Mouse (Mus musculus) hindbrain, embryonic 16.5 days (tissue): Measurements from ENCODE around the gene Hist1h2bc. TPM values are rescaled to one million over a fixed set of nuclear protein-coding genes. Genes with fewer than 3 reads are reported as not detected.
"Not testable (repeated sequence)": the region's sequence is repeated elsewhere in the genome, so short reads cannot be mapped to it uniquely, and the experiment has no call there.

Source experiments
- ATAC-seq: fragments of 200-750 bp; cut with Nextera tagmentation; 2 replicates; pipeline ENCODE4 v1.8.0; 2017; ENCODE audit warnings: moderate TSS enrichment, moderate library complexity
- H3K27ac ChIP-seq: fragments of 300-500 bp; sonication (generic); 2 replicates; pipeline ENCODE4 v1.5.1; 2014; ENCODE audit warnings: low read depth, mild to moderate bottlenecking, control low read depth, low read length, moderate library complexity
- H3K27me3 ChIP-seq: fragments of 300-500 bp; sonication (generic); replicated peaks from 2 replicates; pipeline ENCODE4 v1.6.1; 2014; ENCODE audit warnings: low read length; ENCODE audit not compliant: control insufficient read depth, insufficient read depth
- H3K36me3 ChIP-seq: fragments of 300-500 bp; sonication (generic); 2 replicates; pipeline ENCODE4 v1.6.1; 2014; ENCODE audit warnings: mild to moderate bottlenecking, low read length, moderate library complexity, mixed read lengths; ENCODE audit not compliant: control insufficient read depth, insufficient read depth
- H3K4me1 ChIP-seq: fragments of 300-500 bp; sonication (generic); 2 replicates; pipeline ENCODE4 v1.6.1; 2014; ENCODE audit warnings: low read depth, low read length; ENCODE audit not compliant: control insufficient read depth, insufficient read depth
- H3K4me2 ChIP-seq: fragments of 300-500 bp; sonication (generic); 2 replicates; pipeline ENCODE4 v1.6.1; 2014; ENCODE audit warnings: mild to moderate bottlenecking, low read length, control low read depth, moderate library complexity
- H3K4me3 ChIP-seq: fragments of 300-500 bp; sonication (generic); 2 replicates; pipeline ENCODE4 v1.5.1; 2014; ENCODE audit warnings: mild to moderate bottlenecking, low read length, control low read depth, moderate library complexity
- H3K9ac ChIP-seq: fragments of 300-500 bp; sonication (generic); 2 replicates; pipeline ENCODE4 v1.6.1; 2014; ENCODE audit warnings: low read depth, mild to moderate bottlenecking, control low read depth, low read length, moderate library complexity
- H3K9me3 ChIP-seq: fragments of 300-500 bp; sonication (generic); 2 replicates; pipeline ENCODE4 v1.6.1; 2014; ENCODE audit warnings: mild to moderate bottlenecking, low read length, moderate library complexity; ENCODE audit not compliant: control insufficient read depth
- WGBS: fragments of 180-500 bp; shearing (Covaris S2); extraction: QIAGEN DNeasy Blood & Tissue Kit; methylation state at CpG from one replicate; pipeline ENCODE4 v1.1.7; 2014; 5-methylcytosine and 5-hydroxymethylcytosine counted together
- polyA plus RNA-seq: library from polyadenylated mRNA; unstranded; fragments of >200 nt; fragmentation: Nextera tagmentation; extraction: Ambion mirVana; gene quantifications from 2 replicates; pipeline ENCODE4 v1.2.1, GENCODE M21; 2015

Hist1h2bc gene
- 20.4 and 24.8 TPM in 2 replicates for polyA plus RNA-seq

- H3K27ac ChIP-seq = peak within 1 kb of the TSS; percentile 93
- no peaks in the 10 kb centered on the region for H3K27me3 ChIP-seq
- ATAC-seq = peak; percentile 100
- peak within 1 kb of the TSS; percentile 69 for H3K9ac ChIP-seq
- H3K4me3 ChIP-seq = peak within 1 kb of the TSS; percentile 51
- H3K9me3 ChIP-seq = no peaks in the 10 kb centered on the region
- H3K36me3 ChIP-seq = no peaks in the 10 kb centered on the region
- peaks cover 12% of the 10 kb centered on the region for H3K4me1 ChIP-seq
- WGBS = 0% methylated on average over 24 of the region's 32 CpGs
- H3K4me2 ChIP-seq = peak within 1 kb of the TSS; percentile 88
These were observed at the start of gene Hist1h2bc, which contains the start of gene Hist1h2ac for GRCm38 (mm10) chr13:23683755-23684281. Hist1h2bc (plus strand) TSS chr13:23684199. Hist1h2ac (minus strand) TSS chr13:23683948.

GRCm38 (mm10) chr13:23659636-23660366 is 24.2 kb upstream of the Hist1h2bc start:
- 71% methylated on average over 6 of the region's 6 CpGs for WGBS

GRCm38 (mm10) chr13:23662536-23662935 is 21.5 kb upstream of the Hist1h2bc start:
- Histone ChIP-seq H3K4me1 (no peaks in the 10 kb centered on the region), H3K27me3 (no peaks in the 10 kb centered on the region), H3K4me2 (no peak overlapping the region), H3K36me3 (no peaks in the 10 kb centered on the region), H3K9me3 (no peaks in the 10 kb centered on the region), H3K4me3 (no peak overlapping the region), H3K9ac (no peak overlapping the region), H3K27ac (no peak overlapping the region)
- no peak for ATAC-seq
- WGBS = 75% methylated on average over 3 of the region's 3 CpGs

More at GRCm38 (mm10) chr13:23659636-23660366, 24.2 kb upstream of the Hist1h2bc start:
- no peak for ATAC-seq
- no peaks in the 10 kb centered on the region for H3K9me3 ChIP-seq
- H3K36me3 ChIP-seq = no peaks in the 10 kb centered on the region
- no peak overlapping the region for H3K9ac ChIP-seq
- H3K27ac ChIP-seq = no peak overlapping the region
- H3K4me3 ChIP-seq = no peak overlapping the region
- no peak overlapping the region for H3K4me2 ChIP-seq
- no peaks in the 10 kb centered on the region for H3K27me3 ChIP-seq
- no peaks in the 10 kb centered on the region for H3K4me1 ChIP-seq

- 90% methylated on average over 6 of the region's 6 CpGs for WGBS
- no peak for ATAC-seq
- H3K27ac ChIP-seq = no peak overlapping the region
- no peaks in the 10 kb centered on the region for H3K27me3 ChIP-seq
- no peak overlapping the region for H3K4me3 ChIP-seq
- H3K36me3 ChIP-seq = no peaks in the 10 kb centered on the region
- no peak overlapping the region for H3K4me2 ChIP-seq
- H3K9ac ChIP-seq = no peak overlapping the region
- no peaks in the 10 kb centered on the region for H3K9me3 ChIP-seq
- H3K4me1 ChIP-seq = peaks cover 12% of the 10 kb centered on the region
These were observed 1.9 kb upstream of the Hist1h2bc start for GRCm38 (mm10) chr13:23681990-23682582.

GRCm38 (mm10) chr13:23682623-23682946 is 1.4 kb upstream of the Hist1h2bc start:
- Histone ChIP-seq H3K9me3 (no peaks in the 10 kb centered on the region), H3K27ac (no peak overlapping the region), H3K4me1 (peaks cover 12% of the 10 kb centered on the region), H3K4me3 (peak overlapping the region; percentile 42; the same call in 1 of the 2 replicates), H3K27me3 (no peaks in the 10 kb centered on the region), H3K36me3 (no peaks in the 10 kb centered on the region), H3K4me2 (peak overlapping the region; percentile 59), H3K9ac (no peak overlapping the region)
- 65% methylated on average over 1 of the region's 1 CpGs for WGBS
- no peak for ATAC-seq

- peak overlapping the region; percentile 42 for H3K4me3 ChIP-seq
- not testable (repeated sequence) for H3K9me3 ChIP-seq, H3K27me3 ChIP-seq, H3K9ac ChIP-seq, H3K36me3 ChIP-seq
- ATAC-seq = peak; percentile 1; the same call in 1 of the 2 replicates
- H3K4me1 ChIP-seq = peaks cover 12% of the 10 kb centered on the region
- WGBS = 14% methylated on average over 11 of the region's 30 CpGs
- H3K27ac ChIP-seq = peak overlapping the region; percentile 74
- peak overlapping the region; percentile 59 for H3K4me2 ChIP-seq
These were observed 848 bp upstream of the Hist1h2bc start for GRCm38 (mm10) chr13:23682947-23683754.

GRCm38 (mm10) chr13:23684295-23684945 is 421 bp downstream of the Hist1h2bc start:
- not testable (repeated sequence) for H3K27me3 ChIP-seq, H3K9me3 ChIP-seq, H3K36me3 ChIP-seq
- Histone ChIP-seq H3K4me1 (peaks cover 12% of the 10 kb centered on the region), H3K27ac (peak overlapping the region; percentile 93), H3K4me3 (peak overlapping the region; percentile 51), H3K9ac (peak overlapping the region; percentile 69), H3K4me2 (peak overlapping the region; percentile 88)
- peak; percentile 19 for ATAC-seq
- 2% methylated on average over 9 of the region's 37 CpGs for WGBS

- peak overlapping the region; percentile 51 for H3K4me3 ChIP-seq
- H3K27me3 ChIP-seq = no peaks in the 10 kb centered on the region
- peak overlapping the region; percentile 93 for H3K27ac ChIP-seq
- H3K4me1 ChIP-seq = peaks cover 12% of the 10 kb centered on the region
- H3K36me3 ChIP-seq = no peaks in the 10 kb centered on the region
- H3K9me3 ChIP-seq = no peaks in the 10 kb centered on the region
- H3K9ac ChIP-seq = peak overlapping the region; percentile 69; the same call in 1 of the 2 replicates
- 8% methylated on average over 15 of the region's 15 CpGs for WGBS
- ATAC-seq = no peak
- peak overlapping the region; percentile 88 for H3K4me2 ChIP-seq
These were observed 1.3 kb downstream of the Hist1h2bc start for GRCm38 (mm10) chr13:23685121-23685861.
